Mouse (Mus musculus): Measurements from ENCODE around the gene Shcbp1.
A peak's percentile ranks its signal among the peaks of the same experiment; 100 is the strongest.
"Not testable (repeated sequence)": the region's sequence is repeated elsewhere in the genome, so short reads cannot be mapped to it uniquely, and the experiment has no call there.

Shcbp1 gene

DNA sequence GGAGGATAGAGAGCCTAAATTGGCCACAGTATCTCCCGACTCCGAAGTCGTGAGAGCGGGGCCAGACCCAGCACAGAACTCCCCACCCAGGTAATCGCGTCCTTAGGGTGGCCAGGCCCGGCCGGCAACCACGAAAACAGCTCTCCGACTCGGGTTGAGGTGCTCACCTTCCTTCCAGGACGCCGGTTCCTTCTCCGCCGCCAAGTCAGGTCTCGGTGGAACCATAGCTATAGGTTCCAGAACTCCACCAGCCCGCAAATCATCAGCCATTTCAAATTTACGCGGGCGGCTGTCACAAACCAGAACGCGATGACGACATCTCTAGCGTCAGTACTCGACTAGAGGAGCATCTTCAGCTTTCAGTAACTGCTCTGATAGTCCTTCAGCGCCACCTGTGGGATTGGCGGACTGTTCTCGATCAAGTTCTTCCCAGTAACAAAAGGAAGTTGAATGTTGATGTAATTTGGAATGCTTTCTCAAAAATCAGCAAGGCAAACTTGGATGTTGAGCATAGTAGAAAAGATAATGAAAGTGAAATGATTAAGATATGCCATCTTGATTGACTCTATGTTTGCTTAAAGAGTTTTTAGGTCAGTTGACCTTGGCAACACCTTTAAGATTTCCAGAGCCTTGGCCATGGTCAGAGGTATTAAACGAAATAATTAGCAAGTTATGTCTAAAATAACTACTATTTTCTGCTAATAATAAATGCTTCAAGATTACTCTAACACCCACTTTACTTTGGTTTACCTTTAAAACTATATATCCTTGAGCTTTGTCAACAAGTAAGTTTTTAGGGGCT is at the start of gene Shcbp1:
Shcbp1 (minus strand) TSS at position 314 of the 802 bp plus-strand sequence.
- peak; percentile 97 for DNase-seq (ENCODE audit: low spot score)

DNA sequence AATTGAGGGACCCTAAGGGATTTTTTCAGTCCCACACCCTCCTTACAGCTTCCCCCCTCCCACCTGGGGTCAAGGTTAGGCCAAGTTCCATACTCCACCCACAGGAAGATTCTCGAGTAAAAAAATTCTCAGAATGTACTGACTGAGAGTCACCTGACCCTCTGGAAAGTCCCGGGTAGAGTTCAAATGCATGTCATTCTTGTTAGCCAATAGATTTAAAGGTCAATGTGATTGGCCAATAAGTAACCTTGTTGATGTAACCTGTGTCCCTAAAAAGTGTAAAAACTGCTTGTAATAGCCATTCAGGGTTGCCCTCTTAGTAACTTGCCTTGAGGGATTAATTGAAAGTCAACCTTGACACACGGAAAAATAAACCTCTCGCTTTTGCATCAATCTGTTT is 29.5 kb upstream of the Shcbp1 start:
- no peak for DNase-seq (ENCODE audit: low spot score)

DNA sequence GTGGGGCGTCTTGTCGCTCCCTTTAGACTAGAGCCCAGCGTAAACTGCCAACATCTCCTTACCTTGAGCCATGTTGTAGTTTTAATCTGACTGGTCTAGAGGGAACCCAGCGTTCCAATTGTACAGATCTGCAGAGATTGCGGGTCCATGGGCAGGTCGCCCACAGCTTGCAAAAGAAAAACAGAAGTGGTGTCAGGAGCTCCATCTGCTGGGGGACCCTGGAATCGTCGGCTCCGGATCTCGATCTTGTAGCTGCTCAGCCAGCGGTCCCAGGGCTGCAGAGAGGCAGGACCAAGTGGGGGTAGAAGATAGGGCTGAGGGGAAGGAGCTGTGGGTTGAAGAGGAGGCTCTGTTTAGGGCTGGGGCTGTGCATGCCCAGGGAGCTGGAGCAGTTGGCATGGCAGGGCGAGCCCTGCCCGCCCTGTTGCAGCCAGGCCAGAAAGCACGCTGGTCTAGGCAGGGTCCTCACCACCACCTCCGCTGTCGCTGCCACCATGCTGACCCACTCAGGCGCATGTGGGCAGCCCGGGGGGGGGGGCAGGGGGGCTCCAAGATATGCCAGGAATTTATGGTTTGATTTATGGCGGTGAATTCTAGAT is 21.3 kb upstream of the Shcbp1 start:
- DNase-seq (ENCODE audit: low spot score) = peak; percentile 72

DNA sequence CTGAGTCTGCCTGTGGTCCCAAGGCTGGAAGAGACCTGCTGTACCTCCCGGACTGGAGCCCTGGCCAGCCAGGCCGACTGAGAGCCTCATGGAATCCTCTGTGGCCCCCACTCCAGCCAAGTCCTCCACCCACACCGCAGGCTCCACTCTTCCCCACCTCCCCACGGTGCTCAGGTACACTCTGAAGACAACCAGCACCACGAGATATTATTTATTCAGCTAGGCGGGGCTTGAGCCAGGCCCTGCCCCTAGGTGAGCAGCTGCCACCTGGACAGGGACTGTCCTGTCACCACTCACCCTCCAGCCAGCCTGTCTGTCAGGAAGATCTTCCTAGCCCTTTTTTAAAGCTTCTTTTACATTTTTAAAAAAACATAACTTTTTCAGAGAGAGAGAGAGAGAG is 1.1 kb downstream of the Shcbp1 start:
- DNase-seq (ENCODE audit: low spot score) = no peak

DNA sequence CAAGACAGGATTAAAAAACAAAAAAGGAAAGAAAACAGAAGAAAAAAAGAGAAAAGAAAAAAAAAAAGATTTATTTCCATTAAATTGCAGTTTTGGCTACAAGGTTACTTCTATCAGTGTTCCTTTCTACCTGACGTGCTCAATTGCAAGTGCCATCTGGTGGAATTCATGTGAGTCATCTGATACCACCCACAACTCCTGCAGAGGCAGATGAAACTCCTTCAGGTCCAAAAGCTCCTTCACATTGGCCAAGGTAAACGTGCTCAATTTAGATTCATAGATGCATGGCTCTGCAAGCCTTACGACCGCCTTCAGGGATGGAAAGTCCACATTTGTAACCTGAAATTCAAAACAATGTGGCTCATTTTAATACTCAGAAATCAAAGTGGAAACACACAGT is 14.6 kb downstream of the Shcbp1 start:
- no peak for DNase-seq (ENCODE audit: low spot score)

DNA sequence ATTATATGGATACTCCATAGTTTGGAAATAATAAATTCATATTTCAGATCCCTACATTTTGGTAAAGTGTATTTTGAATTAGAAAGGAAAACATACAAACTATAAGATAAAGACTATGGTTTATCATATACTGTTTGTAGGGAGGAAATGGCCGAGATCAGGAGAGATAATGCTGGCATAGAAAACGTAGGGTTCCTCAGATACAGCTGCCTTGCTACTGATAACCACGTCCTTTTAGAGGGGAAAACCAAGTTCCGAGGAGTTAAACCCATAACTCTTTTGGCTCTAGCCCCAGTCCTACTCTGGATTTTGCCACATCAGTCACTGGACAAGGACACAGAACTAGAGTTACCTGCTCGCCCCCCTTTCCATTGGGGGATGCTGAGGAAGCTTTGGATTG is 26.3 kb downstream of the Shcbp1 start:
- no peak for DNase-seq (ENCODE audit: low spot score)

DNA sequence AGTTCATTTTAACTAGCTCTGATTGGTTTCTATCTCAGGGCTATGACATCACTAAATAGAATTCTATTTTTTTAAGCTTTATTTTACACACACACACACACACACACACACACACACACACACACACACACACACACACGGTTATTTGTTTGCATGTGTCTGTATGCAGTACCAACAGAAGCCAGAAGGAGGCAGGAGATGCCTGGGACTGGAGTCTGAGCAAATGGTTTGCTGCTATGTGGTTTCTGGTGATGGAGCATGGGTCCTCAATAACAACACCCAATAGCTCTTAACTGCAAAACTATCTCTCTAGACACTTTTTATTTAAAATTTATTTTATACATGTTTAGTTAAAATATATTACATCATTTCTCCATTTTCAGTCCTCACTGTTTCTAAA is 48.4 kb downstream of the Shcbp1 start:
- no peak for DNase-seq (ENCODE audit: low spot score)

DNA sequence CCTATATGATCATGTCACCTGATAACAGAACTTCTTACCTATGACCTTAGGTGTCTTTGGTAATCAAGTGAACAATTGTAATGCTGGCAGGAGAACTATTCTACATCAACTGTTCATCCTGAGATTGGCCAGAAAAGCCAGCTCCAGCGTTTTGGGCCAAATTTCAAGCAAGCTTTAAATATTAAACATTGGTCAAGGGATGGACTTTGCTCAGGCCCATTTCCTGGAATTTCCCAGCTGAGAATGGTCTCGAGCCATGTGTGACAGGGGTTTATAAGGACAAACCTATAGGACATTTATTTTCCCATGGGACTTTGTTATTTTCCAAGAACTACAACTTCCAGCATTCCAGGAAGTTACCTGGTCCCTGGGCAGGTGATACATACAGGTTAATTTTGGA is 63.8 kb downstream of the Shcbp1 start:
- DNase-seq (ENCODE audit: low spot score) = no peak

DNA sequence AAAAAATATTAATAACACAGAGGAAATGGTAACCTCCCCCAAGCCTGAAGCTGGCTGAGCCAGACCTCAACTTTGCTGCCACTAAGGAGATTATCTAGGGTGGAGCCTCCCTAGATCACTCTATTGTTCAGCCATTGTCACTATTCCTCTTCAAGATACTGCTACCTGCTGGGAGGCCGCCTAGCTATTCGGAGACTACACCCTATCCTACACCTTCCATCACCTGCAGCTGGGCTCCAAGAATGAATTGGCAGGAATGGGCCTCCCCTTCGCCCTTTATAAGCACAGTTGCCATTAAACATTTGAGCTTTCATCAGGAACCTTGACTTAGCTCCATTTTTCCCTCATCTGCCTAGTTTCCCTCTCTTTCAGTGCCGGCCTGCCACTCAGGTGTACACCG is 71.0 kb downstream of the Shcbp1 start:
- DNase-seq (ENCODE audit: low spot score) = not testable (repeated sequence)

DNA sequence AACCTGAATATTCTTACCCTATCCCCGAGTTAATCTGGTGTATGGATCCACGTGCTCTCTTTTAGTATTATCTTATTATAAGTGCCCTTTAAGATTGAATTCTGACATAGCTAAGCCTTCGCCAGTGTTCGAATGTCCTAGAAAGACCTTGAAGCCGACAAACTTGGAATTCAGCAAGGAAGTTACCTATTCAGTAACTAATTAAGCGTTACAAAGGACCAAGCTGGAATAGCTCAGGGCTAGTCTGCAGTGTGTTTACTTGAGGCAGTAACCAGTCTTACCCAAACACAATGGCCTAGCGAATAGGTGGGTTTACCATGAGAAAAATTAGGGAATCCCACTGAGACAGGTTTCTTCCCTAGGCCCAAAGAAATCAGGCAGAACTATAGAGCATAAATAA is 71.5 kb downstream of the Shcbp1 start:
- DNase-seq (ENCODE audit: low spot score) = not testable (repeated sequence)

DNA sequence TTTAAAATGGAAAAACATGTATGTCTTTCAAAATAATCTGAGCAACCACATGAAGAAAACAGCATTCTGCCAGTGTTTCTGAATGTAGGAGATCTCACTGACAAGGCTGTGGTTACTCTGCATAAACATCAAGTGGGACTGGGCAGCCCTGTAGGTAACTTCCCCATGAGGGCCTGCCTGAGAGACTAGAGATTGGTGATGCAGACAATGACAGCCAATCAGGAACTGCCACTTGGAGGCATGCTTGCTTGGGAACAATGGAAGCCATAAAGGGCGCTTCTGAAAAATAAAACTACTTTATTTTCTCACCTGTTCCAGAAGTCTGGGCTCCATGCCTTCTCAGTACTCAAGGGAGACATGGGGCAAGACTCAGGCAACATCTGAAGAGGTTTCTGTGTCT is 87.7 kb downstream of the Shcbp1 start:
- DNase-seq (ENCODE audit: low spot score) = no peak
